Mouse (Mus musculus): ENCODE measurements around the gene Setd3.

GRCm38 (mm10) chr12:108216611-108217370 is 37.7 kb upstream of the Setd3 start:
- TF ChIP-seq CTCF (IDR thresholded peaks at IDR 0.05; ENCODE audit: control insufficient read depth, insufficient read depth, insufficient replicate concordance, low read depth, low read length): no peak
- TF ChIP-seq POLR2A (IDR thresholded peaks at IDR 0.05; ENCODE audit: control insufficient read depth, low read depth, low read length): no peak
